Mouse (Mus musculus) fibroblast of lung, adult 2 months (primary cell): Measurements from ENCODE around the gene Kcna2.

Source experiments
- DNase-seq: peaks from one replicate; pipeline ENCODE4 v3.0.0-alpha.2; 2011; ENCODE audit warnings: low read depth

Gene Kcna2

GRCm38 (mm10) chr3:107101787-107102651 is 1.1 kb downstream of the Kcna2 start:
- DNase-seq: no peak

DNA sequence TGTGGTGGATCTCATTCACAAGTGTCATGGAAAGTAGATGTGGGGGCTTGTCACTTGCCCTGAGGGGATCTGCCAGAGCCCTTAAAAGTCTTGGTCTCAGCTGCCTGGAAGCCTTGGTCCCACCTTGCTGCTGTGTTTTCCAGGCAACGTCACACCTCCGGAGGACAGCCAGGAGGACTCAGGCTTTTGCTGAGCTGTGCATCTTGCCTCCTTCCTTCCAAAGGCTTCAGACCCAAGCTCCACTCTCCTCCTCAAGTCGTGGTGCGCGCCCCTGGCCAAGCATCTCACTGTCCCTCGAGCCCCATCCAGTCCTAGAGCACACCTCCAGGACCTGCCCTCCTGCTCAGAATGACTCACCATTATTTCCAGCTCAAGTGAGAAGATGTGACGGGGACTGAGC is 2.1 kb downstream of the Kcna2 start:
- DNase-seq: no peak

DNA sequence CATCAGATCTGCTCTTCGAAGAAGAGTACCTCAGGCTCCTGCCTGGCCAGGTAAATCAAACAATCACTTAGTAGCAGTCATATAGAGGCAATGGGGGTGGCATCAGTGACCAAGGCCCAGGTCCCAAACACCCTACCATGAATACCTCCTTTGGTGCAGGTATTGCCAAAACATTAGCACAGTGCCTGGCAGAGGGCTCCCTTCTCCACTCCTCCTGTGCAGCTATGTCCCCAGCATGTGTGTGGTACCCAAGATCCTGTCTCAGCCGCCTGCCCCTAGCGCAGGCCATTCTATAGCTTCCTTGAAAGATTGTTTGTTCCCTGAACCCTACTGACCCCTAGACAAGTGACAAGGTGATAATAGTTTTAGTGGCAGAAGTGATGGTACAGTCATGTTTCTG is 2.5 kb downstream of the Kcna2 start:
- no peak for DNase-seq

DNA sequence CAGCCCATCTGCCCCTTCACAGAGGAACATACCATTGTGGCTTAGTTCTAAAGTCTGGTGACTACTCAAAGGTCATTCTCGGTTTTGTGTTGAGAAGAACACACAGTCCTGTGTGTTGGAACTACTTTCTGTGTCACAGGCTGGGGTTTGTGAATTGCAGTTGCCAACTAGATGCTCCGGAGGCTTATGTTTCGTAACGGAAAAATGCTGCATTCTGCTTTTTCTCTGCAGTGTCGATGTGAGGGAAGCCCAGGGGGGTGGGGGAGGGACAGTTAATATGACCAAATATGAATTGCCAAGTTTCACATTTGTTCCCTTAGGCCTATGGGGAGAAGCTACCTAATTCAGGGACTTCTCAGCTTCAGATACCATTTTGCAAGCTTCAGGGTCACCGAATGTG is 5.0 kb downstream of the Kcna2 start:
- DNase-seq: no peak

DNA sequence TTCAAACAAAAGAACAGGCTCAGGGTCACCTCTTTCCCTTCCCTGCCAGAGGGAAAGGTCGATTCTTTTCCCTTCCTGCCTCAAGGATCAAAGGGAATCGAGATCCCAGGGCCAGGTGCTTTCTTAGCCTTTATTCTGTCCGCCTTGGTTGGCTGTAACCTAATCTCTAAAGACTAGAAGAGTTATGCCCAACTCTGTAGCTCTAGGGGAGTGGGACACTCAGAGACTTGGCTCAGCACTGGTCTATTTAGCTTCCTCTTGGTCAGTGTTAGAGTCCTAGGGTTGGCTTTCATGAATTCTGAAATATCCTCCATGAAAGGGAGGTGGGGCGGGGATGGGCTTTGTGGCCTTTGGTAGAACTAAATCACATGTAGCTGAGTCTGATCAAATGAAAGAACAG is 11.6 kb downstream of the Kcna2 start:
- DNase-seq: no peak

- no peak for DNase-seq
Observed at GRCm38 (mm10) chr3:107112932-107113659, 12.2 kb downstream of the Kcna2 start.

- DNase-seq: no peak
Observed at GRCm38 (mm10) chr3:107113771-107114737, 13.1 kb downstream of the Kcna2 start.

GRCm38 (mm10) chr3:107114941-107115340 is 14.0 kb downstream of the Kcna2 start:
- DNase-seq: no peak

- DNase-seq: no peak
Observed at GRCm38 (mm10) chr3:107115746-107116145, 14.8 kb downstream of the Kcna2 start.

DNA sequence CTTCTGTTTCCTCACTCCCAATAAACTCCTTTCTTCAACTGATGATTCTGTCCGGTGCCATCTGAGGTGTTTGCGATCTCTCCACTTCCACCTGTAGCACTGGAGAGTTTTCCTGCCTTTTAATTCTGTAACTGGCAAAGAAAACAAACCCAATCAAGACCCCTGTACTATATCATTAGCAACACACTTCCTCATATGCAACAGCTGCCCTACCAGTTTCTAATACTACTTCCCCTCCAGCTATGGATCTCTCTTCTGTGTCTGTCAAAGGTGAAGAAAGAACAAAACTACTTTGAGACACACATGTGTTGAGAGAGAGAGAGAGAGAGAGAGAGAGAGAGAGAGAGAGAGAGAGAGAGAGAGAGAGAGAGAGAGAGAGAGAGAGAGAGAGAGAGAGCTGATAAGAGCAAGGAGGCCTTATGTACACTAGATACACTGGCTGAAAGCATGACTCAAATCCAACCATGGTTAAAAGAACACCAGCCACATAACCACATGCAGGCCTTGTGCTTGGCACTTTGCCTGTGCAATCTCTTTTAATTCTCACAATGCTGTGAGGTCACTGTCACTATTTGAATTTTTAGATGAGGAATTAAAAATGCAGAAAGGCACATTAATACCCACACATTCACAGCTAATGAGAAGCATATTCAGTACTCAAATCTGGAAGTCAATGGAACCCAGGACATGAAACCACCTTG is 19.1 kb downstream of the Kcna2 start:
- no peak for DNase-seq

DNA sequence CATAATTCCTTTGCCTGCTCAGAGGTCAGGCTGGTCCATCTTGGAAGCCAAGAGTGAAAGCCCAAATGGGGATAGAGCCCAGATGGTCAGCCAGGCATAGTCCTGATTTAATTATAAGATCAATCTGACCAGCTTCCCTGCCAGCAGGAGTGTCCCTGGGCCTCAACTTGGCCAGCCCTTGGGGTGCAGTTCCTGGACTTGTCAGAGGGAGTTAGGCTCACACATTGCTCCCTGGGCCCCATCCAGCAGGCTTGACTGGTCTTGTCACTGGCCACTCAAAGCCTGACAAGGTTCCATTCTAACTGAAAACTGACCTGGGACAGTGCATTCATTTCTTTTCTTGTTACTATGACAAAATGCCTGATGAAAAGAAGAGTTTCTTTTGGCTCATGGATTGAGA is 21.4 kb downstream of the Kcna2 start:
- no peak for DNase-seq

GRCm38 (mm10) chr3:107127667-107128066 is 26.7 kb downstream of the Kcna2 start:
- DNase-seq: no peak

DNA sequence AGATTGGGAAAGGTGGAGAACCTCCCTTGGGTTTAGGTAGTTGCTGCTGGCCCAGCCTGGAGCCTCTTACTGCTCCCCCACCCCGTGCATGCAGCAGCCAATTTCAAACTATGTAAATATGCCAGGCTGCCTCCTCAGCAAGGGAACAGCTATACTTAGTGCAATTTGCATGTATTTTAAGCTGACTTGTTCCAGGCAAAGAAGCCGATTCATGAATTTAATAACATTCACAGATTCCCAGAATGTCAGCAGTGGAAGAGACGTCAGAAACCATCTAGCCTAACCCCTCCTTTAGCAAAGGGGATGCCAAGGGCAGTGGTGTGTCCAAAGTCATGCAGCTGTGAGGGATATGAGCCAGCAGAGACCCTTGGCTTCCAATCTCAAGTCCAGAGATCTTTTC is 27.5 kb downstream of the Kcna2 start:
- no peak for DNase-seq

DNA sequence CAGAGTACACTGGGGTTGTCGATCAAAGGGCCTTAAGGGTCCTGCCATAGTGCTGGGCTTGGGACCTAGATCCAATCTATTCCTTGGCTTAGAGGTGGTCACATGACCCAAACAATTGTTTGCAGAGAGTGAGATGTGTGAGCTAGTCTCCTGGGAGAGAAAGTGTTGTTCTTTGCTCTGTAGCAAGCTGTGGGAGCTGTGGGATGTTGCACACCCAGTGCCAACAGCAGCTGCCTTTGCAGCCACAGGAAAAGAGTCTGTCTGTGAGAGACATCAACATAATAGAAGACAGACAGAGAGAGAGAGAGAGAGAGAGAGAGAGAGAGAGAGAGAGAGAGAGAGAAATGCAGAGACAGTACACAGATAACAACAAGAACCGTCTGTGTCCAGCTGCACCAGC is 28.3 kb downstream of the Kcna2 start:
- no peak for DNase-seq

DNA sequence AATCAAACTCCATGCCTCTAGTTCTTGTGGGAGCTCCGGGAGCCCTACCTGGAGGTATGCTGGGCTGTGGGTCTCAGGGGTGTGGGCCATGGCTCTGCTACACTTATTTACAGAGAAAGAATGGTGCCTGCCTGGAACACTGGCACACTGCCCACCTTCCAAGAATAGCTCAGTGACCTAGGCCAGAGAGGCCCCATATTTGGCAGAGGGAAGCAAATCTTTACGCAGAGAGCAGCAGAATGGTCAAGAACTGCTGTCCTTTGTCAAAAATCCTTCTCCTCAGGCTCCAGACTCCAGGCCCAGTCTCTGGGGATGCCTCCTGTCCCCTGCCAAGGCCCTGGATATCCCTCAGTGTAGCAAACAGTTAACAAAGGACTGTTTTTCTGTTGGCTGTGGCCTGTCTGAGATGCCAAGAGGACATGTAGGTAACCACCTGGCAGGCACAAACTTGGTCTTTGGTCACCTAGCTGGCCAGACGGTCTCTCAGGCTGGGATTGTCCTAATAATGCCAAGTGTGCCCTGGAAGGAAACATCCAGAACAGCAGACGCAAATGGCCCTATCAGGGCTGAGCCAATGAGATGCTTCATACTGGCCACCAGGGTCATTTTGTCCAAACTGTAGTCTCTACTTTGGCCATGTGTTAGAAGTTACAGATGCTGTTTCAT is 29.8 kb downstream of the Kcna2 start:
- no peak for DNase-seq

DNA sequence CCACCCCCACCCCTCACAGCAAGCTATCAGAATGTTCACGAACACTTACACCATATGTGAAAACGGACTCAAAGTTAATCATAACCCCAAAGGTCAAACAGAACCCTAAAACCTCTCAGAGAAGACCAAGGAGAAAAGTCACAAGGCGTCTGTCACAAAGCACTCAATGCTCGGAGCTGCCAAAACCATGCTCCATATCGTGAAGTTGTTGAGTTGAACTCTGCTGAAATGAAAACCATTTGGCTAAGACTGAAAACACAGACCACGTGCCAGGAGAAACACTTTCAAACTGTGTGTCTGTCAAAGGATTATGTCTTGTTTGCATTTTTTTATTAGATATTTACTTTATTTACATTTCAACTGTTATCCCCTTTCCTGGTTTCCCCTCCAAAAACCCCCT is 30.9 kb downstream of the Kcna2 start:
- no peak for DNase-seq

DNA sequence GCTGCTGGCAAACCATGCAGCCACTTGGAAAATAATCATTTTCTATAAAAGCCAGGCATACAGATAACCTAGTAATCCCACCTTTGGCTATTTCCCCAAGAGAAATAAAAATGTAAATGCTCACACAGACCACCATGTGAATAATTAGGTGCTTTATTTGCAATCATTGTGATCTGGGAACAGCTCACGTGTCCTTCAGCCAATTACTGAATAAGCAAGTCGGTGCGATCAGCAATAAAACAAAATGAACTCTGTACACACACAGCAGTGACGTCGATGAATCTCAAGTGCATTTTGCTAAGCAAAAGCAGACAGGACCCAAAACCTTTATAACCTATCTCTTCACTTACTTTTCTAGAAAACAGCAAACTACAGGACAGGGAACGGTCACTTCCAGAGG is 31.7 kb downstream of the Kcna2 start:
- no peak for DNase-seq

- DNase-seq: no peak
Observed at GRCm38 (mm10) chr3:107134457-107134856, 33.5 kb downstream of the Kcna2 start.

- no peak for DNase-seq
Observed at GRCm38 (mm10) chr3:107147126-107147525, 46.2 kb downstream of the Kcna2 start.

DNA sequence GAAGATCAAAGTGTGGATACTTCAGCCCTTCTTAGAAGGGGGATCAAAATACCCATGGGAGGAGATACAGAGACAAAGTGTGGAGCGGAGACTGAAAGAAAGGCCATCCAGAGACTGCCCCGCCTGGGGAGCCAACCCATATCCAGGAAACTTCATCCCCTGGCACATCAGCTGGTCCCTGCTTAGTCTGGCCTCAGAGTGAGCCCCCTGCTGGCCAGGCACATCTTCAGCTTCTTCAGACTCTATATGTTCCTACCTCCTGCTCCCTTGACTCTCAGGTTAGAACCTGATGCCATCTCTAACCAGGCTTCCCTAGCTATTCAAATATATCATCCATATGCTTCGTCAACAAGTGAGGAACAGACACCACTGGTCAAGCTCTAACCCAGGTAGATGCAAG is 48.1 kb downstream of the Kcna2 start:
- no peak for DNase-seq

DNA sequence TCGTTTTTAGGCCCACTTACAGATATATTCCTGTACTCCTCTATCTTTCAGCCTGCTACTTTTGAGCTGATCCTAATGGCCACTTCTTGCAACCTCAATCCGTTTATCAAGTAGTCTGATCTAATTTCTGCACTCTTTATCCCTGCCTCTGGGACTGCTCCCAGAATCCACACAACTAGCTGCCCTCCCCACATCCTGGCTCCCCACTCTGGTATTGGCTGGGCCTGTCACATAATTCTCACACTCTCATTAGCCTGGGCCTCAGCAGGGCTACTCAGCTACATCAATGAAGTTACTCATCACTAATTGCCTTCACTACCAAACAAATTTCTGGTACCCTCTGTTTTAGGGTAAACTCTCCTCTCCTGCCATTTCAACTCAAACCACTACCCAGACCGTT is 49.5 kb downstream of the Kcna2 start:
- DNase-seq: no peak
